Mouse (Mus musculus): ENCODE measurements around the gene Rtraf. TPM values are rescaled to one million over a fixed set of nuclear protein-coding genes. Genes with fewer than 3 reads are reported as not detected.
A peak's percentile ranks its signal among the peaks of the same experiment; 100 is the strongest.

Rtraf gene
- total RNA-seq, 2 experiments from 2014 or later: 49.9 to 53.3 TPM

DNA sequence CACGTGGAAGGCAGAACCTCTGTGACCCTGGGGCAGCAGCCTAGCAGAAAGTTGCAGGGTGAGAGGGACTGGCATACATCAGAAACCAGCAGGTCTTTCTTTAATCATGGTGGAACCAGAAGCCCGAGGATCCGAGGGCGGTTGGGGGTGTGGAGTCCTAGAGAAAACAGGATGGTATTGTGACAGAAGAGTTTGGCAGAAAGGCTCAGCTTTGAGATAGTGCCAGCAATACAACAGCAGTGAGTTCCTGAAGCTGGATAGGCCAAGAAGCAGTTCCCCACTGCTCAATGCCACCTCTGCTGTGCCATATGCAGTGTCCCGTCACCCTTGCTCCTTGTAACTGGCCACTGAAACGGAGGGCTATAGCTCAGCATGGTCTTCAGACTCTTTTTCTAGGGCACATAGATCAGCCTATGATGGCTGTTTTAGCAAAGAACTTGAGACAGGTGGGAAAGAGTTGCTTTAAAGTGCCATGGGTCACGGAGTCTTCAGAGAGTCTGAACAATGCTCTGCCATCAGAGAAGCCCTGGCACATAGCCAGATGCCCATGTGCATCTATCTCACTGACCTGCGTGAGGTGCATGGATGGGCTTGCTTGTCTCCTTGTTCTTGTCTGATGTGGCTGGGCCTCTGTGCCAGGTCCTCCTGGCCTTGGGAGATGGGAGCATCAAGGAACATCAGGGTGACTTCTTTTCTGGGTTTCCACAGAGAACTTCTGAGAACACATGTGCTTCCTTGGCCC, 22.0 kb downstream of the Rtraf start:
- no peak for DNase-seq (ENCODE audit: extremely low spot score in 1 of 2, low spot score in 1 of 2)

DNA sequence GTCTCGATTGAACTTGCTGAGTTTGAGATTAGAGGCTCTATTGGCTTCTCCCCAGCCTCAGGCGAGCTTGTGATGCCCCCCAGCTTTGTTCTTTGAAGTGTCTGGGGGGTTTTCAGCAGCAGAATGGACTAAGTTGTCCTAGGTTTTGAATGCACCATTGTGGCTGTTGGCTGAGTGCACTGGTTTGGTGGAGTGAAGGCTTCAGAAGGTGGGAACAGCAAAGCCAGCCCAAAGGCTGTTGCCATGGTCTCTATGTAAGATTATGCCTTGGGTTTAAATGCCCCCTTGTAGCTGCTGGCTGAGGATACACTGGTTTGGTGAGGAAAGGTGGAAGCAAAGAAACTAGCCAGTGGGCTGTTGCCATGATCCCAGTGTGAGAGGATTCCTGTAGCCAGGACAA, 23.1 kb downstream of the Rtraf start:
- DNase-seq (ENCODE audit: extremely low spot score in 1 of 2, low spot score in 1 of 2): no peak

DNA sequence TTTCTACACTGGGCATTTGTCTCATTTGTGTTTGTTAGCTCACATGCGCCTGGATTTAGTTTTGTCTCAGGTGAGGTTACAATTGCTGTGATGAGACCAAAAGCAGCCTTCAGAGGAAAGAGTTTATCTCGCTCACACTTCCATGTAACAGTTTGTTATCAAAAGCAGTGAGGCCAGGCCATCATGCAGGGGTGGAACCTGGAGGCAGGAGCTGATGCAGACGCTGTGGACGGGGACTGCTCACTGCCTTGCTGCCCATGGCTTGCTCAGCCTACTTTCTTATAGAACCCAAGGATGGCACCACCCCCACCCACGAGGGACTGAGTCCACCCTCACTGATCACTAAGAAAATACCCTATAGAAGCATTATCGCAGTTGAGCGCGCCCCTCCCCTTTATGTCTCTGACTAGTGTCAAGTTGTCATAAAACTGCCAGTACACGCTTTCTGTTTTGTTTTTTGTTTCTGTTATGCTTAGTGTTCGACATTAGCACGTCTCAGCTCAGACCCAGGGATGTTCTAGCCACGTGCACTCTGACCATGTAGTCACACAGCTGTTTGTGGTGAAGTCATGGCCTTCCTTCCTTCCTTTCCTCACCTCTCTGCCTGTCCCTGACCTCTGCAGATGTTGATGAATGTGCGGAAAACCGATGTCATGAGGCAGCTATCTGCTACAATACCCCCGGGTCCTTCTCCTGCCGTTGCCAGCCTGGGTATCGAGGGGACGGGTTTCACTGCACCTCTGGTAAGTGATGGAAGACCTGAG, 26.9 kb downstream of the Rtraf start:
- DNase-seq (ENCODE audit: extremely low spot score in 1 of 2, low spot score in 1 of 2): no peak

DNA sequence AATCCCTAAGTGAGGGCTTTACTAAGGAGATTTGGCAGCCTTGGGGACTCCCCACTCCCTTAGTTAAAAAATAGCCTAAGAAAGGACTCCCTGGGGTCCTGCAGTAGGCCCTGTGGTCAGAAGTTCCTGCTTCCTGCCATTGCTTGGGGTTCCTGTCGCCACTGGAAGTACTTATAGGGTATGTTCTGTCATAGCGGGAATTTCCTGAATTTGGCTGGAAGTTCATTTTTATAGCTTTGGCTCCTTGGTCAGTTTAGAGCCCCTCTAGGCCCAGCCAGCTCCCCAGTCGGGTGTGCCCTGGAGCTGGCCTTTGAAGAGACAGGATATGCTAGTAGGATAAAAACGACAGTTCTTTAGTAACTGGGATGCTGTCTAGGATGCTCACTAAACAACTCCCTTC, 28.7 kb downstream of the Rtraf start:
- DNase-seq (ENCODE audit: extremely low spot score in 1 of 2, low spot score in 1 of 2): no peak

DNA sequence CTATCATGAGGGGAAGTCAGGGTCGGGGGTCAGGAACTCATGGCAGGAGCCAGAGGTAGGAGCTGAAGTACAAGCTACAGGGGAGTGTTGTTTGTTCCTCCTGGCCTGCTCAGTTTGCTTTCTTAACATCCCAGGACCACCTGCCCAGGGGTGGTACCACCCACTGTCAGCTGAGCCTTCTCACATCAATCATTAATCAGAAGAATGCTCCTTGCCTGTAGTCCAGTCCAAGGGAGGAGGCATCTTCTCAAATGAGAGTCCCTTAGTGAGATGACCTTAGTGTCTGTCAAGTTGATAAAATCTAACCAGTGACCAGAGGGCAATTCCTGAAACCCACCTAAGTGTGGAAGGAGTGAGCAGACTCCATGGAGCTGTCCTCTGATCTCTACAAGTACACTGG, 35.2 kb downstream of the Rtraf start:
- no peak for DNase-seq (ENCODE audit: extremely low spot score in 1 of 2, low spot score in 1 of 2)

DNA sequence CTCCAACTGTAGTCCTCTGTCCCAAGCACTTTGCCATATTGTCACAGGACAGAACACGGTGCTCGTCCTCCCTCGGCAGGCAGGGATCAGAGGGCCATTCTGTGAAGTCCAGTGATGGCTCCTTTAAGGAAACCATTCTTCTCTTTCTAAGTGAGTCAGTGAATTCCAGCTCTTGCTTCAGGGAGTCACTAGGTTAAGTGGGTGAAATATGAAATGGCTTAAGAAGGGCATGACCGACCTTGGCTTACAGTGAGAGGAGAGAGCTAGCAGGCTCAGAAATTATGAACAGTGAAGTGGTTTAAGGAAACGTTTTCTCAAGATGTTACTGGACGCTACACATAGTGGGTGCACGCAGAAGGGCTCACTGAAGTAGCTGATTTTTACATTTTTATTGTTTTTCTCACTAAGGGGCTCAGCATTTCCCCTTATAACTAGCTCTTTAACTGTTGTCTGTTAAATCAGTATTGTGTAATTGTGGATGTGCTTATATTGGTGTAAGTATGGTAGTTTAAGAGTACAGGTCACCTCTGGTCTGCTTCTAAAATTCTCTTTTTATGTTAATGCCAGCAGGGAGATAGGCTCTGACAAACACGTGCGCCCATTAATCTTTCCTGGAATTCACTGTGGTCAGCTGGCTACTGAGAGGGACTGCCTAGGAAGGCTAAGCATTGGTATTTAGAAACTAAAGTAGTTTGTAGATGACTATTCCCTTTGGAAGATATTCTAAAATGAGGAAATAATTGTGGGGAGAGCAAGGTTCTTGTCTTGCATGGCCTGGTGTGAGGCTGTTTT, 37.6 kb downstream of the Rtraf start:
- no peak for DNase-seq (ENCODE audit: extremely low spot score in 1 of 2, low spot score in 1 of 2)

DNA sequence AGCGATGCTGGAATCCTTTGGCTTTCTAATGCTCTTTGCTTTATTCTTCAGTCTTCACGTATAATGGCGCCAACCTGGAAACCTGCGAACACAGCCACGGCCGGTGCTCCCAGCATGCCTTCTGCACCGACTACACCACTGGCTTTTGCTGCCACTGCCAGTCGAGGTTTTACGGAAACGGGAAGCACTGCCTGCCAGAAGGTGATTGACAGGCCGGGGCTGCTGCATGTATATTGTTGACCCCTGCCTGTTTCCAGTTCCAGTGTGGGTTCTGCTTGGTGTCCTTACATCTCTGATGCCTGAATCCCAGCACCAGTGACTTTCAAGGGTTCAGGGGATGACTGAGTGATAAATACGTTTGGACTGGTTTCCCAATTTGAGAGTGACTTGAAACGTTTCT, 45.7 kb downstream of the Rtraf start:
- no peak for DNase-seq (ENCODE audit: extremely low spot score in 1 of 2, low spot score in 1 of 2)

GRCm38 (mm10) chr14:19777365-19777764, 46.3 kb downstream of the Rtraf start:
- no peak for DNase-seq (ENCODE audit: extremely low spot score in 1 of 2, low spot score in 1 of 2)

- DNase-seq (ENCODE audit: extremely low spot score in 1 of 2, low spot score in 1 of 2): peak in 1 of 2 experiments; percentile 51
These were observed 46.7 kb downstream of the Rtraf start for GRCm38 (mm10) chr14:19776890-19777289.

DNA sequence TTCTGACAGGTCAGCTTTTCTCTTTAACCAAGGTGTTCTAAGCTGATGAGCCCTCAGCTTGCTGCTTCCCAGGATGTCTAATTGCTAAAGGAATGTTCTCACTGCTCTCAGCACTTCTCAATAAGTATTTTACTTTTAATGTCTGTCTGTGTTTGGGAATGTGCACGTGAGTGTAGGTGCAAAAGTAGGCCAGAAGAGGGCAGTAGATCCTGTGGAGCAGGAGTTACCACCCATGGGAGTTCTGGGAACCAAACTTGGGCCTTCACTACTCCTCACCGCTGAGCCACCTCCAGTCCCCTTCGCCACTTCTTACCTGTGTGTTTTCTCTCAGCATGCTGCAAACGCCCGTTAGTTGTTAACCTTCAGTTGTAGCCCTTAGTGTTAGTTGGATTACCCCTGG, 47.4 kb downstream of the Rtraf start:
- DNase-seq (ENCODE audit: extremely low spot score in 1 of 2, low spot score in 1 of 2): no peak

GRCm38 (mm10) chr14:19775491-19775890, 48.1 kb downstream of the Rtraf start:
- no peak for DNase-seq (ENCODE audit: extremely low spot score in 1 of 2, low spot score in 1 of 2)

- DNase-seq (ENCODE audit: extremely low spot score in 1 of 2, low spot score in 1 of 2): no peak
These were observed 49.5 kb downstream of the Rtraf start for GRCm38 (mm10) chr14:19774036-19774628.

DNA sequence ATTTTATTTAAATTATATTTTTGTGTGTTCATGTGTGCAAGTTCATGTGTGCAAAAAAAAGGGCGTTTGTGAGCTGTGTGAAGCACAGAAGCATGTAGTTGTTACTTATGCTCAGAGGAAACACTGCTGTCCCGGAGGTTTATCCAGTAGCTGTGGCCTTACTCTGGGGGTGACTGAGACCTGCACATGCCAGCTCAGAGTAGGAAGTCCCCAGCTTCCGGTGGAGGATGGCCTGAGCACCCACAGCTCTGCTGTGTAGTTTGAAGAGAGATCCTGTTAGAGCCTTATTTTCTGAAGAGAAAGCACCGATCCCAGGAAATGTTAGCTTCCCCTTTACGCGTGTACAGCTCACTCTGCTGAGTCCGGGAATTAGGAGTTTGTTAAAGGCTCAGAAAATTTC, 52.5 kb downstream of the Rtraf start:
- DNase-seq (ENCODE audit: extremely low spot score in 1 of 2, low spot score in 1 of 2): no peak

DNA sequence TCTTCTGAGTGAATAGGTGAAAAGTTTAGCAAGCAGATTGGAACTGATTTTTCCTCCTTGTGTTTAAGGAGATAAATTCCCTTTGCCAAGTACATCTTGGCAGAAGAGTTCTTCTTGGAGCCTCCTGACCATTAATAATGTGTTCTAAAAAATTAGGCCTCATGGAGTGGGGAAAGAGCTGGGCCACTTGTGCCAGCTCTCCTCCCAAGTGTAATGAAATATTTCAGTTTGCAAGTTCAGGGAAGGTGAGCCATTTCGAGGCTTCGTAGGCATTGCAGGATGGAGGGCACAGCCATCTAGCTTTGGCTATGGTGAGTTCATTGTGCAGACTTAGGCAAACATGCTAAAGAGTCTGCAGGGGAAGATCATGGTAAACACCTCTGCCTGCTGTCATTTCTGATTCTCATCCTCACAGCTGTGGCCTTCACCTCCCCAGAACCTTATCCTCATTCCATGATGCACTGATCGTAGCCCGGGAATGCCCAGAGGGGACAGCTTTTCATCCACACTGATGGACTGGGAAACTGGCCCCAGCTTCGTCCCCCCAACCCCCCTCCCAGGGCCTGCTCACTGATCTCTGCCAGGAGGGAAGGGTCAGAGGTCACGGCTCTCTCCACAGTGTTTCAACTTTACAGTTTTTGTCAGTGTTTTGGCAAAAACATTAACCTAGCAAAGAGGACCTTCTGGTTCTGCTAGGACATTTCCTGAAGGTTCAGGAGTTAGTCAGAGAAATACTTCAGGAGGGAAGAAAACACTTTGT, 54.0 kb downstream of the Rtraf start:
- DNase-seq (ENCODE audit: extremely low spot score in 1 of 2, low spot score in 1 of 2): no peak

DNA sequence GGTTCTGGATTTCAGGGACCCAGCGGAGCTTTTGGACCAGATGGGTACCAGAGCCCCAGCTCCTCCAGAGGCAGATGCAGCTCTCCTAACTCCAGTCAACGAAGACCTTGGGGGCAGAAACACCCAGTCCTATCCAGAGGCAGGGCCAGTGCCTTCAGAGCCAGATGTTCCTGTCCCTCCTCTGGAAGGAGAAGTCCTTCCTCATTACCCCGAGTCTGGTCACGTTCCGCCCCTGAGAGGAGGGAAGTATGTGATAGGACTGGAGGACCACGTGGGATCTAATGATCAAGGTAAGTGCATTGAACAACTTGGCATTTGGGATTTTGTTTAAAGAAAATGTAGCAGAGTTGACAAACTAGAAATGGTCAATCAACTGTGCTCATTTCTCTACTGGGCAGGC, 55.0 kb downstream of the Rtraf start:
- DNase-seq (ENCODE audit: extremely low spot score in 1 of 2, low spot score in 1 of 2): no peak

- DNase-seq (ENCODE audit: extremely low spot score in 1 of 2, low spot score in 1 of 2): no peak
These were observed 57.3 kb downstream of the Rtraf start for GRCm38 (mm10) chr14:19766380-19766649.

- no peak for DNase-seq (ENCODE audit: extremely low spot score in 1 of 2, low spot score in 1 of 2)
These were observed 57.9 kb downstream of the Rtraf start for GRCm38 (mm10) chr14:19765539-19766379.

DNA sequence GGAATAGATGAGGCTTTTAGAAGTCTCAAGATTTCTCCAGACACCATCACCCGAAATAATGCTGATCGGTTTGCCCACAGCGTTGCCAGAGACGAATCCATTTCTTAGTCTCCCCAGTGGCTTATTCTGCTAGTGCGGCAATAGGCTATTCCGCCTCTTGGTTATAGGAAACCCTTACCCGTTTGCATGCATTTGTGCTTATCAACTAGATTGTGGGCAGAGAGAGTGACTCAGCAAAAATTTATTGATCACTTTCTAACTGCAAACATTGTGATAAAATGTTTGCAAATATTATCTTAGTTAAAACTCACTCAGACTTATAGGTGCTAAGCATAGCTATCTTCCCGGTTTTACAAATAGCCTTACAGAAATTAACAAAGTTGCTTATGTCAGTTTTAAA, 59.3 kb downstream of the Rtraf start:
- no peak for DNase-seq (ENCODE audit: extremely low spot score in 1 of 2, low spot score in 1 of 2)

GRCm38 (mm10) chr14:19763527-19763926, 60.1 kb downstream of the Rtraf start:
- no peak for DNase-seq (ENCODE audit: extremely low spot score in 1 of 2, low spot score in 1 of 2)

All from layer of hippocampus, postnatal 25 days (tissue).